Mouse (Mus musculus) liver, embryonic 14.5 days (tissue): ENCODE measurements around the gene Dld. TPM values are rescaled to one million over a fixed set of nuclear protein-coding genes. Genes with fewer than 3 reads are reported as not detected.

ENCODE experiments used
- ATAC-seq: fragments of 200-750 bp; cut with Nextera tagmentation; 2 replicates; pipeline ENCODE4 v1.8.0; 2017; ENCODE audit warnings: moderate number of reproducible peaks, mild to moderate bottlenecking, moderate library complexity; ENCODE audit not compliant: insufficient read depth
- DNase-seq, 3 experiments: peaks; one replicate each; pipeline ENCODE4 v3.0.0-alpha.2; 2012 to 2013; ENCODE audit warnings: low read depth in 3 of 3, low spot score in 3 of 3
- H3K27ac ChIP-seq: fragments of 300-500 bp; sonication (generic); 2 replicates; pipeline ENCODE4 v1.5.1; 2014; ENCODE audit warnings: moderate library complexity, mild to moderate bottlenecking, control low read depth, inconsistent platforms
- H3K27me3 ChIP-seq: fragments of 300-500 bp; sonication (generic); 2 replicates; pipeline ENCODE4 v1.6.1; 2014; ENCODE audit warnings: mild to moderate bottlenecking, low read length, moderate library complexity; ENCODE audit not compliant: control insufficient read depth, insufficient read depth
- H3K36me3 ChIP-seq: fragments of 300-500 bp; sonication (generic); replicated peaks from 2 replicates; pipeline ENCODE4 v1.6.1; 2014; ENCODE audit warnings: low read depth; ENCODE audit not compliant: control insufficient read depth, insufficient read depth
- H3K4me1 ChIP-seq, 2 experiments: fragments of 200-500 bp in 1 of 2; fragments of 300-500 bp in 1 of 2; sonication (generic) in 1 of 2; replicated peaks; 2 replicates each; pipeline ENCODE4 v1.6.1; 2012 to 2014; ENCODE audit warnings: antibody characterized with exemption in 1 of 2, inconsistent platforms in 1 of 2, low read length in 1 of 2; ENCODE audit not compliant: control insufficient read depth in 2 of 2, insufficient read depth in 2 of 2
- H3K4me2 ChIP-seq: fragments of 300-500 bp; sonication (generic); 2 replicates; pipeline ENCODE4 v1.6.1; 2014; ENCODE audit warnings: low read depth, mild to moderate bottlenecking, control low read depth, moderate library complexity
- H3K4me3 ChIP-seq, 2 experiments: fragments of 200-500 bp in 1 of 2; fragments of 300-500 bp in 1 of 2; sonication (generic) in 1 of 2; 2 replicates each; pipeline ENCODE4 v1.5.1; 2012 to 2014; ENCODE audit warnings: low read depth in 2 of 2, low read length in 2 of 2, mild to moderate bottlenecking in 2 of 2, control low read depth in 1 of 2, inconsistent platforms in 1 of 2, moderate library complexity in 1 of 2; ENCODE audit not compliant: insufficient read depth in 1 of 2
- H3K9ac ChIP-seq: fragments of 300-500 bp; sonication (generic); replicated peaks from 2 replicates; pipeline ENCODE4 v1.6.1; 2014; ENCODE audit warnings: mild to moderate bottlenecking, control low read depth, moderate library complexity
- H3K9me3 ChIP-seq: fragments of 300-500 bp; sonication (generic); 2 replicates; pipeline ENCODE4 v1.6.1; 2016; ENCODE audit warnings: low read length, mixed read lengths; ENCODE audit not compliant: control insufficient read depth
- CTCF ChIP-seq: IDR thresholded peaks from 2 replicates; pipeline ENCODE4 v1.5.1; 2016; ENCODE audit warnings: antibody characterized with exemption, low read depth, control low read depth
- EP300 ChIP-seq: IDR thresholded peaks from 2 replicates; pipeline ENCODE4 v1.6.1; 2016; ENCODE audit warnings: antibody characterized with exemption, low read depth
- WGBS: fragments of 180-500 bp; shearing (Covaris S2); extraction: QIAGEN DNeasy Blood & Tissue Kit; methylation state at CpG from one replicate; pipeline ENCODE4 v1.1.7; 2014; ENCODE audit not compliant: insufficient replicate concordance; 5-methylcytosine and 5-hydroxymethylcytosine counted together
- polyA plus RNA-seq, 2 experiments: library from polyadenylated mRNA; depleted of rRNA in 1 of 2; stranded (reverse) in 1 of 2; unstranded in 1 of 2; fragments of >200 nt; fragmentation: Nextera tagmentation in 1 of 2; extraction: Ambion mirVana in 1 of 2; gene quantifications; 2 replicates each; pipeline versions ENCODE4 v1.2.1 to v1.2.3; 2012 to 2014

The Dld gene
- polyA plus RNA-seq, 2 experiments = 37.8 to 81.9 TPM

DNA sequence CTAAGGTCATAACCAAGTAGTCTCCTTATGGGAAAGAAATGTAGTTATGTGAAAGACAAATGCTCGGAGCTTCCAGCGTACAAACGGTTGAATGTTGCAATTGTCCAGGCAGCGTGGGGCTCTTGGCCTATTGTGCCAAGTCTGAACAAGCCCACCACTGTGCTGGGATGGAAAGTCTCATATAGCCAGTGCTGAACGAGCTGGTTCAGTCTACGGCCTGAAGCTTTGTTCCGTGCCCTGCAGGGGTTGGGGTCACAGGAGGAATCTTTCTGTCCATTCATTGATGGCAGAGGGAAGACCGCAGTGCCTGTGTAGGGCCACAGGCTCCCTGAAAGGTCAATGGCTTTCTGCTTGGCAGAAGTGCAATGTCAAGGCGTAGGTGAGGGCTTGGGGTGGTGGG lies 40.6 kb downstream of the Dld start:
- Histone ChIP-seq H3K36me3 (no peaks in the 10 kb centered on the region), H3K27me3 (no peaks in the 10 kb centered on the region), H3K4me2 (no peak overlapping the region), H3K9me3 (no peaks in the 10 kb centered on the region), H3K4me1 (no peaks in the 10 kb centered on the region), H3K27ac (no peak overlapping the region), H3K9ac (no peak overlapping the region), H3K4me3 (no peak overlapping the region)
- ATAC-seq = no peak
- no peak for DNase-seq
- 71% methylated on average over 9 of the region's 9 CpGs for WGBS
- TF ChIP-seq CTCF (no peak), EP300 (no peak)

DNA sequence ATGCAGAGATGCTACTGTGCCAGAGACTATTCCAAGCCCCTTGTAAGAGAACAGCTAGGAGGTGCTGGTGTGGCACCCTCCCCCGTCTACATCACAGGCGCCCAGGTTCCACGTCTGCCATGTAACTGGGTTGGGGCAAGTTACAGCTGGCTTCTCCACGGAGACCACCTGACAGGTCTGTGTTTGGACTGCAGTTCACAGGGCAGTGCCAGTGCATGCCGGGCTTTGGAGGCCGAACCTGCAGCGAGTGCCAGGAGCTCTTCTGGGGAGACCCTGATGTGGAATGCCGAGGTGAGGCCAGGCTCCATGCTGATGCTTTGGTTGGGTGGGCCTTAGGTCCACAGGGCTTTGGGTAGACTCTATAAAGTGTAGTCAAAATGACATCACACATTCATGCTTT lies 43.5 kb downstream of the Dld start:
- no peaks in the 10 kb centered on the region for H3K4me1 ChIP-seq
- H3K27ac ChIP-seq = no peak overlapping the region
- H3K9me3 ChIP-seq = no peaks in the 10 kb centered on the region
- H3K4me2 ChIP-seq = no peak overlapping the region
- no peak for ATAC-seq
- H3K9ac ChIP-seq = no peak overlapping the region
- no peaks in the 10 kb centered on the region for H3K27me3 ChIP-seq
- H3K4me3 ChIP-seq = no peak overlapping the region
- WGBS = 77% methylated on average over 8 of the region's 8 CpGs
- DNase-seq = no peak
- no peaks in the 10 kb centered on the region for H3K36me3 ChIP-seq
- no peak for TF ChIP-seq CTCF
- no peak for TF ChIP-seq EP300

- TF ChIP-seq CTCF = no peak
- TF ChIP-seq EP300 = no peak
- no peak overlapping the region for H3K4me3 ChIP-seq
- no peak overlapping the region for H3K27ac ChIP-seq
- no peaks in the 10 kb centered on the region for H3K9me3 ChIP-seq
- H3K4me2 ChIP-seq = no peak overlapping the region
- no peak overlapping the region for H3K9ac ChIP-seq
- no peaks in the 10 kb centered on the region for H3K36me3 ChIP-seq
- no peaks in the 10 kb centered on the region for H3K4me1 ChIP-seq
- DNase-seq (no peak), ATAC-seq (no peak)
- WGBS = 79% methylated on average over 8 of the region's 8 CpGs
- no peaks in the 10 kb centered on the region for H3K27me3 ChIP-seq
Observed at GRCm38 (mm10) chr12:31307011-31307410, 44.2 kb downstream of the Dld start.

GRCm38 (mm10) chr12:31306075-31306675 lies 45.1 kb downstream of the Dld start:
- no peak for ATAC-seq

DNA sequence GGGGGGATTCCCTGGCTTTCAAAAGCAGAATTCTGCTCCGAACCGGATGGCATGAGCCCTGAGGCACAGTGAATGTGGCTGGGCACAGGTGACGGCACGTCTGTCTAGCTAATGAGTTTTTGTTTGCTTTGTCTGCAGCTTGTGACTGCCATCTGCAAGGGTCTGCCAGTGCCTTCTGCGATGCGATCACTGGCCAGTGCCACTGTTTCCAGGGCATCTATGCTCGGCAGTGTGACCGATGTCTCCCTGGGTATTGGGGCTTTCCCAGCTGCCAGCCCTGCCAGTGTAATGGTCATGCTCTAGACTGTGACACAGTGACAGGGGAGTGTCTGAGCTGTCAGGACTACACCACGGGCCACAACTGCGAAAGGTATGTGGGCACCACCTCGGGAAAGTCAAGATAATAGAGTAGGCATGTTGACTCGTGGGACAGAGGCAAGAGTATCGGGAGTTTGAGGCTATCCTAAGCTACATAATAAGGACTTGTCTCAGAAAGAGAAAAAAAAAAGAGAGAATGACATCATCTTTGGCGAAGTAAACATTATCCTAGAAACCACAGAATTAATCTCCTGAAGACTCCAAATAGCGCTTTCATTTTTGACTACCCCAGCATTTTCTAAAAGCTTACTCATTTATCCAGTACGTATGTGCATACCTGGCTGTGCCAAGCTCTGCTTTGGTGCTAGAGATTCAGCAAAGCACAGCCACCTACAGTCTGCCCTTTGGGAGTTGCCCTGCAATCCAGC lies 48.3 kb downstream of the Dld start:
- Histone ChIP-seq H3K9ac (no peak overlapping the region), H3K4me3 (no peak overlapping the region), H3K4me2 (no peak overlapping the region), H3K4me1 (no peaks in the 10 kb centered on the region), H3K9me3 (no peaks in the 10 kb centered on the region), H3K36me3 (no peaks in the 10 kb centered on the region), H3K27ac (no peak overlapping the region), H3K27me3 (no peaks in the 10 kb centered on the region)
- WGBS = 70% methylated on average over 16 of the region's 16 CpGs
- DNase-seq = no peak
- no peak for ATAC-seq
- no peak for TF ChIP-seq EP300
- TF ChIP-seq CTCF = no peak

More at GRCm38 (mm10) chr12:31306075-31306675, 45.1 kb downstream of the Dld start:
- no peak for TF ChIP-seq EP300
- TF ChIP-seq CTCF = no peak
- Histone ChIP-seq H3K36me3 (no peaks in the 10 kb centered on the region), H3K27me3 (no peaks in the 10 kb centered on the region), H3K4me1 (no peaks in the 10 kb centered on the region), H3K27ac (no peak overlapping the region), H3K9ac (no peak overlapping the region), H3K4me2 (no peak overlapping the region), H3K9me3 (no peaks in the 10 kb centered on the region), H3K4me3 (no peak overlapping the region)
- WGBS = 59% methylated on average over 5 of the region's 5 CpGs
- no peak for DNase-seq
